ENCODE assay signal across 8 mouse cellular contexts in the genomic region with DNA sequence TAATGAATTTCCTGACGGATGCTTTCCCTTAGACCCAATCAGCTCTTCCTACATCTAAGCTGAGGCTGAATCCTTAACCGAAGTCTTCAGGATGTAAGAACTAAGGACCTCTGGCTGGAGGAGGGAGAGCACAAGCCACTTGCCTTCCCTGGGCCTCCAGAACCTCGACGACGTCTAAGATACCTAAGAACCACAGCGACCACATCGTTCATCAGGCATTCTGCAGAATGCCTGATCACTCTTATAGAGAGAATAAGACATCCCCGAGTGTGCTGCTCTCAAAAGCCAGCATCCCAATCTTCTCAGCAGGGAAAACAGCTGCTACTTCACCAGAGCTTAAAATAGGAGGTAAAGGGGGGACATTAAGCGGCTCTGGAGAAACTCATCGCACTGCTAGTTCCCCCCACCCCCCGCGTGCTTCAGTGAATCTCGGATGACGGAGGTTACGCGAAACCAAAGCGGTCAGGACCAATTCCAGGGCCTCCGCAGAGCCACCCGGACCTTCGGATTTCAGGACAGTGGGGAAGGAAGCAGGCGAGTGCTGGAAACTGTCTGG. TPM values are rescaled to one million over a fixed set of nuclear protein-coding genes. Genes with fewer than 3 reads are reported as not detected.
DNase-seq lines count a peak whose midpoint lies in the region; ATAC-seq lines count a peak whose summit lies in the region.

No protein-coding gene starts in this region.

- peak; percentile 7 for DNase-seq in kidney, adult 9 months
- DNase-seq in kidney, adult 11 months, result no peak
- peak; percentile 49 for DNase-seq in CD4-positive, CD25-positive, alpha-beta regulatory T cell, adult 2 months (ENCODE audit: low read depth, low spot score)
- peak; percentile 60 for DNase-seq in NIH3T3 (ENCODE audit: low read depth)
- no peak for DNase-seq in liver, embryonic 13.5 days
- DNase-seq in right cerebral cortex, postnatal 4 days, result peak; percentile 43
- DNase-seq in cerebellum, postnatal 25 days, result no peak

- H3K27ac ChIP-seq in forebrain, embryonic 15.5 days (replicated peaks), result peak overlapping the region; percentile 91
- H3K27ac ChIP-seq in liver, embryonic 13.5 days, result peak overlapping the region; percentile 94

- H3K4me2 ChIP-seq in forebrain, embryonic 15.5 days (replicated peaks), result peak overlapping the region; percentile 70
- H3K4me2 ChIP-seq in liver, embryonic 13.5 days, result peak overlapping the region; percentile 88

- H3K4me3 ChIP-seq in forebrain, embryonic 15.5 days, result peak overlapping the region; percentile 94
- peak overlapping the region; percentile 82 for H3K4me3 ChIP-seq in liver, embryonic 13.5 days (replicated peaks)

- H3K4me1 ChIP-seq in forebrain, embryonic 15.5 days, result peaks cover 19% of the 10 kb centered on the region
- H3K4me1 ChIP-seq in liver, embryonic 13.5 days (replicated peaks), result peaks cover 43% of the 10 kb centered on the region

- no peaks in the 10 kb centered on the region for H3K27me3 ChIP-seq in forebrain, embryonic 15.5 days
- H3K27me3 ChIP-seq in liver, embryonic 13.5 days, result no peaks in the 10 kb centered on the region

- no peaks in the 10 kb centered on the region for H3K36me3 ChIP-seq in forebrain, embryonic 15.5 days
- peaks cover 10% of the 10 kb centered on the region; the same call in 1 of the 2 replicates for H3K36me3 ChIP-seq in liver, embryonic 13.5 days

- no peak; the same call in 1 of the 2 replicates for ATAC-seq in forebrain, embryonic 15.5 days (replicated peaks)
- ATAC-seq in liver, embryonic 13.5 days (ENCODE audit: low read depth), result no peak

- WGBS in forebrain, embryonic 15.5 days, result under 1% methylated on average over 21 of the region's 21 CpGs
- WGBS in liver, embryonic 13.5 days (ENCODE audit: insufficient replicate concordance), result 1% methylated on average over 21 of the region's 21 CpGs

- peak overlapping the region; percentile 84 for H3K9ac ChIP-seq in forebrain, embryonic 15.5 days (replicated peaks)
- H3K9ac ChIP-seq in liver, embryonic 13.5 days, result peak overlapping the region; percentile 91

- H3K9me3 ChIP-seq in forebrain, embryonic 15.5 days, result no peaks in the 10 kb centered on the region
- H3K9me3 ChIP-seq in liver, embryonic 13.5 days (replicated peaks), result no peaks in the 10 kb centered on the region

RNA-seq across cellular contexts. Expression of gene Rwdd1, which starts 0.6 kb away (rescaled TPM):
- polyA plus RNA-seq in forebrain, embryonic 15.5 days (2015; fragmentation: Nextera tagmentation; extraction: Ambion mirVana), result 127 and 131 TPM in 2 replicates
- 72.8 and 84.5 TPM in 2 replicates for polyA plus RNA-seq in liver, embryonic 13.5 days (2015; fragmentation: Nextera tagmentation; extraction: Ambion mirVana)

RNA-seq across cellular contexts. Expression of gene Trappc3l, which starts 18.6 kb away (rescaled TPM):
- polyA plus RNA-seq in forebrain, embryonic 15.5 days (2015; fragmentation: Nextera tagmentation; extraction: Ambion mirVana), result not detected in 2 replicates
- polyA plus RNA-seq in liver, embryonic 13.5 days (2015; fragmentation: Nextera tagmentation; extraction: Ambion mirVana), result not detected in 2 replicates

RNA-seq across cellular contexts. Expression of gene Calhm4, which starts 25.3 kb away (rescaled TPM):
- polyA plus RNA-seq in forebrain, embryonic 15.5 days (2015; fragmentation: Nextera tagmentation; extraction: Ambion mirVana), result not detected in 2 replicates
- polyA plus RNA-seq in liver, embryonic 13.5 days (2015; fragmentation: Nextera tagmentation; extraction: Ambion mirVana), result not detected in 2 replicates

Comparison
In these comparisons a context has a peak if more than half of its experiments do, and no peak if none do; other contexts are left out.
1. DNase-seq: peak in kidney, adult 9 months (single experiment), CD4-positive, CD25-positive, alpha-beta regulatory T cell, adult 2 months (single experiment), NIH3T3 (single experiment) and right cerebral cortex, postnatal 4 days (single experiment); none in kidney, adult 11 months (single experiment), liver, embryonic 13.5 days (single experiment) and cerebellum, postnatal 25 days (0 of 2).